Mouse (Mus musculus): ENCODE data around the gene Cacna1e.

GRCm38 (mm10) chr1:154729269-154729980, 154.9 kb downstream of the Cacna1e start:
- TF ChIP-seq CTCF (IDR thresholded peaks at IDR 0.05; ENCODE audit: borderline replicate concordance, insufficient read depth, low read depth, low read length) = peak; percentile 79
- no peak for TF ChIP-seq POLR2A (IDR thresholded peaks at IDR 0.05; ENCODE audit: borderline replicate concordance, insufficient read depth, low read length)
